In the genomic region with DNA sequence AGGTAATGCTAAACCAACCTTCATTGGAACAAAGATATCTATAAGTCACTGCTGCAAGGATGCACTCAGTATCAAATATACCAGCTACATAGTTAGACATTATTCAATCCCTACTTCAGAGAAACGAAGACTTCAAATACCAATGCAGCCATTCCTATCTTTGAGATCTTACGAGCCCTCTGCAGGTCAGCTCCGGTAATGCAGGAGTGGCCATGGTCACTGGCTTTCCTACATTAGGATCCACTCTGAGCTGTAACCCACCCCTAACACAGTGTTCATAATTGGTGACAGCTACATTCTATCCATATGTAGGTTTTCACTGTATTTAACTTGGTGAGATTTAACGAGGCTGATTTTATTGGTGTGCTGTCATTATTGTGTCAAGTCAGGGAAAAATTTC, we compare ENCODE assay signal across 8 mouse cellular contexts.
DNase-seq lines count a peak whose midpoint lies in the region; ATAC-seq and TF ChIP-seq lines count a peak whose summit lies in the region.

No protein-coding gene starts in this region.

- POLR2A ChIA-PET in Patski (lab: Charles Lee) = interaction anchor here (1.0 to 1.7 kb wide), 3 partner anchors 10 to 21 kb away, joined by 3 to 4 read pairs (median 3); no protein-coding TSS in a partner anchor

- no peak for DNase-seq in Patski (ENCODE audit: low read depth, low spot score)
- DNase-seq in cerebellum, adult 2 months = peak; percentile 77 to 89
- DNase-seq in layer of hippocampus, postnatal 36 days = peak; percentile 64 to 70
- peak; percentile 73 for DNase-seq in mesoderm, embryonic 11.5 days (ENCODE audit: low read depth, low spot score)
- peak; percentile 76 for DNase-seq in right cerebral cortex, postnatal 4 days

- no peak for TF ChIP-seq POLR2A in cerebellum, adult 2 months (IDR thresholded peaks at IDR 0.05; ENCODE audit: borderline replicate concordance, insufficient read depth, low read length)

- no peak overlapping the region for H3K4me3 ChIP-seq in cerebellum, adult 2 months (replicated peaks; ENCODE audit: insufficient read depth, low read depth, low read length)
- H3K4me3 ChIP-seq in hindbrain, embryonic 16.5 days (ENCODE audit: low read length) = no peak overlapping the region

- no peaks in the 10 kb centered on the region for H3K36me3 ChIP-seq in hindbrain, embryonic 16.5 days (ENCODE audit: control insufficient read depth, insufficient read depth, low read length)

- CTCF ChIA-PET in Patski (lab: Charles Lee) = interaction anchor here (0.8 to 4.8 kb wide), 36 partner anchors 9 to 483 kb away, joined by 3 to 34 read pairs (median 4); no protein-coding TSS in a partner anchor

- ATAC-seq in Patski = peak; percentile 55
- ATAC-seq in frontal cortex, adult (ENCODE audit: low TSS enrichment) = peak; percentile 78
- peak; percentile 57; the same call in 1 of the 2 replicates for ATAC-seq in hindbrain, embryonic 16.5 days
- no peak for ATAC-seq in activated CD4-positive, CD25-positive, alpha-beta regulatory T cell, adult 4 months

- in situ Hi-C loops in Patski (cut with MboI; ENCODE audit: low pct_unique_long_range_greater_than_20kb) = loop anchor here (5.0 kb wide), 1 partner anchor 79 kb away; no protein-coding TSS in a partner anchor

- peak; percentile 94 for TF ChIP-seq CTCF in Patski (IDR thresholded peaks at IDR 0.05)
- peak; percentile 86 for TF ChIP-seq CTCF in cerebellum, adult 2 months (IDR thresholded peaks at IDR 0.05; ENCODE audit: borderline replicate concordance, insufficient read depth, low read depth, low read length)

- H3K9ac ChIP-seq in hindbrain, embryonic 16.5 days (ENCODE audit: low read depth, low read length) = no peak overlapping the region

- H3K4me2 ChIP-seq in hindbrain, embryonic 16.5 days (ENCODE audit: low read length) = no peak overlapping the region

- no peaks in the 10 kb centered on the region for H3K9me3 ChIP-seq in hindbrain, embryonic 16.5 days (ENCODE audit: control insufficient read depth, low read length)

- no peak overlapping the region for H3K27ac ChIP-seq in cerebellum, adult 2 months (ENCODE audit: insufficient read depth, low read length)
- no peak overlapping the region for H3K27ac ChIP-seq in hindbrain, embryonic 16.5 days (ENCODE audit: low read depth, low read length)

- H3K27me3 ChIP-seq in Patski = no peaks in the 10 kb centered on the region
- no peaks in the 10 kb centered on the region for H3K27me3 ChIP-seq in cerebellum, adult 2 months (ENCODE audit: control insufficient read depth, insufficient read depth, low read length)
- H3K27me3 ChIP-seq in hindbrain, embryonic 16.5 days (replicated peaks; ENCODE audit: control insufficient read depth, insufficient read depth, low read length) = no peaks in the 10 kb centered on the region

- no peaks in the 10 kb centered on the region for H3K4me1 ChIP-seq in cerebellum, adult 2 months (ENCODE audit: control insufficient read depth, insufficient read depth, low read length)
- no peaks in the 10 kb centered on the region for H3K4me1 ChIP-seq in hindbrain, embryonic 16.5 days (ENCODE audit: control insufficient read depth, insufficient read depth, low read depth, low read length)

- WGBS in cerebellum, adult 2 months = 16% methylated on average over 4 of the region's 4 CpGs
- 25% methylated on average over 4 of the region's 4 CpGs for WGBS in hindbrain, embryonic 16.5 days
